Mouse (Mus musculus): ENCODE results near the gene Usp19.

Usp19 gene

GRCm38 (mm10) chr9:108494146-108494825 is 3.9 kb downstream of the Usp19 start:
- DNase-seq (ENCODE audit: low read depth in 1 of 2, low spot score in 2 of 2): no peak

- DNase-seq (ENCODE audit: low read depth in 1 of 2, low spot score in 2 of 2): no peak
These were observed 4.5 kb downstream of the Usp19 start for GRCm38 (mm10) chr9:108494905-108495304.

- no peak for DNase-seq (ENCODE audit: low read depth in 1 of 2, low spot score in 2 of 2)
These were observed 8.8 kb downstream of the Usp19 start for GRCm38 (mm10) chr9:108499231-108499630.

- no peak for DNase-seq (ENCODE audit: low read depth in 1 of 2, low spot score in 2 of 2)
These were observed 9.5 kb downstream of the Usp19 start for GRCm38 (mm10) chr9:108499943-108500342.

- no peak for DNase-seq (ENCODE audit: low read depth in 1 of 2, low spot score in 2 of 2)
These were observed 16.5 kb downstream of the Usp19 start for GRCm38 (mm10) chr9:108506901-108507300.

- DNase-seq (ENCODE audit: low read depth in 1 of 2, low spot score in 2 of 2): peak; percentile 86 to 87
These were observed 17.4 kb downstream of the Usp19 start, which contains the start of gene Qars for GRCm38 (mm10) chr9:108507619-108508434. Gene Qars (plus strand): TSS chr9:108507706.

- no peak for DNase-seq (ENCODE audit: low read depth in 1 of 2, low spot score in 2 of 2)
These were observed 18.4 kb downstream of the Usp19 start for GRCm38 (mm10) chr9:108508776-108509175.

- DNase-seq (ENCODE audit: low read depth in 1 of 2, low spot score in 2 of 2): peak; percentile 76 to 89
These were observed 26.2 kb downstream of the Usp19 start, which contains the start of gene Qrich1 for GRCm38 (mm10) chr9:108516380-108517251. Gene Qrich1 (plus strand): TSS chr9:108516806.

- DNase-seq (ENCODE audit: low read depth in 1 of 2, low spot score in 2 of 2): peak; percentile 30 to 57
These were observed 27.0 kb downstream of the Usp19 start for GRCm38 (mm10) chr9:108517253-108517930.

- DNase-seq (ENCODE audit: low read depth in 1 of 2, low spot score in 2 of 2): no peak
These were observed 27.5 kb downstream of the Usp19 start for GRCm38 (mm10) chr9:108517931-108518332.

GRCm38 (mm10) chr9:108521604-108522003 is 31.2 kb downstream of the Usp19 start:
- DNase-seq (ENCODE audit: low read depth in 1 of 2, low spot score in 2 of 2): no peak

GRCm38 (mm10) chr9:108523341-108523740 is 32.9 kb downstream of the Usp19 start:
- no peak for DNase-seq (ENCODE audit: low read depth in 1 of 2, low spot score in 2 of 2)

GRCm38 (mm10) chr9:108525400-108525799 is 35.0 kb downstream of the Usp19 start:
- no peak for DNase-seq (ENCODE audit: low read depth in 1 of 2, low spot score in 2 of 2)

- no peak for DNase-seq (ENCODE audit: low read depth in 1 of 2, low spot score in 2 of 2)
These were observed 40.6 kb downstream of the Usp19 start for GRCm38 (mm10) chr9:108530954-108531353.

- DNase-seq (ENCODE audit: low read depth in 1 of 2, low spot score in 2 of 2): no peak
These were observed 41.1 kb downstream of the Usp19 start for GRCm38 (mm10) chr9:108531496-108531895.

- no peak for DNase-seq (ENCODE audit: low read depth in 1 of 2, low spot score in 2 of 2)
These were observed 50.4 kb downstream of the Usp19 start for GRCm38 (mm10) chr9:108540846-108541245.

- no peak for DNase-seq (ENCODE audit: low read depth in 1 of 2, low spot score in 2 of 2)
These were observed 55.6 kb downstream of the Usp19 start for GRCm38 (mm10) chr9:108545986-108546385.

- DNase-seq (ENCODE audit: low read depth in 1 of 2, low spot score in 2 of 2): no peak
These were observed 56.5 kb downstream of the Usp19 start for GRCm38 (mm10) chr9:108546875-108547274.

Measured in monocyte, adult 2 months (primary cell).